Mouse (Mus musculus): ENCODE measurements around the gene Cdc34b. TPM values are rescaled to one million over a fixed set of nuclear protein-coding genes. Genes with fewer than 3 reads are reported as not detected.
"Not testable (repeated sequence)": the region's sequence is repeated elsewhere in the genome, so short reads cannot be mapped to it uniquely, and the experiment has no call there.

The Cdc34b gene
- total RNA-seq (2015): not detected in 2 replicates
- total RNA-seq (2017): not detected in 2 replicates

- ATAC-seq (ENCODE audit: poor library complexity, severe bottlenecking): no peak
Observed at GRCm38 (mm10) chr11:94741732-94742272, at the start of gene Cdc34b. TSS of gene Cdc34b (plus strand) at chr11:94741782.

- not testable (repeated sequence) for ATAC-seq (ENCODE audit: poor library complexity, severe bottlenecking)
Observed at GRCm38 (mm10) chr11:94692502-94692901, 49.1 kb upstream of the Cdc34b start.

- no peak for ATAC-seq (ENCODE audit: poor library complexity, severe bottlenecking)
Observed at GRCm38 (mm10) chr11:94695508-94695907, 46.1 kb upstream of the Cdc34b start.

DNA sequence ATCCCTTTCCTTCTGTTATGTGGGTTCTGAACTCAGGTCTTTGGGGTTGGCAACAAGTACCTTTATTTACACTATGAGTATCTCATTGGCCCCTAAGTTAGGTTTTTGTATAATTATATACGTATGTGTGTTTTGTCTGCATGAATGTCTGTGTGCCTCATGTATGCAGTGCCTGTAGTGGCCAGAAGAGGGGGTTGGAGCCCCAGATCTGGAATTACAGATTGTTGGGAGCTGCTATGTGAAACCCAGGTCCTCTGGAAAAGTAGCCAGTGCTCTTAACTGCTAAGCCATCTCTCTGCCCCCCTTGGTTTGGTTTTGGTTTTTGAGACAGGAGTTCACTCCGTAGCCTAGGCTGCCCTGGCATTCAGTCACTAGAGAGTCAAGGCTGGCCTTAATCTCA, 44.4 kb upstream of the Cdc34b start:
- ATAC-seq (ENCODE audit: poor library complexity, severe bottlenecking): no peak

DNA sequence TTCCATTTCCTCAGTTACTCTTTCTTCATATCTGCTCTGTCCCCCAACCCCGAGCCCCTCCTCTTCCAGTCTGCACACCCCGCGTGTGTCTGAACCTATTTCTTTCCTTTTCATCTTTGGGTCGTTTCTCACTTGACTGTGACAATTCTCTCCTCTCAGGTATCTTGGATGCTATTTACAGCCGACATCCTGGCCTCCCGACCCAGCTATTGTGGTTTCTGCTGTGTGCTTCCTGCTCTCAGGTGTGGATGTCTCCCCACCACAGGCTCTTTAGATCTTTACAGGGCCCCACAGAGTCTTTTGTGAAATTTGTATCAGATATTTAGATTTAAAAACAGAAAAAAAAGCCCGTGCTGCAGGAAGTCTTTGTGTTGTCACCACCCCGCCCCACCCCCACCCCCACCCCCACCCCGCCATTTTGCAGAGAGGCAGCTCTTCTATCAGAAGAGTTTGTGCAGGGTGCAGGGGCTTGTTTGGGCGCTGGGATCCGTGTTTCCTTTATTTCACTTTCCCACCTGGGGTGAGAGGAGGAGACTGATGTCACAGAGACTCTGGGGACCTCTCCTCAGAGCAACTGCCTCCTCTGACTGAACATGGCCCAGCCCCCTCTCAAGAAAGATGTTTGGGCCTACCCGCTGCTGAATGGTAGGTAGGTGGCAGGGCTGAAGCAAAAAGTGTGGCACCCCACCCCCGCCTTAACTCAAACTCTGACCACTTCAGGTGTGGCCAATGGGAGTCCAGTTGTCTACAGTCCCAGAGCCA, 43.7 kb upstream of the Cdc34b start:
- ATAC-seq (ENCODE audit: poor library complexity, severe bottlenecking): 0 out of 2 replicates have a peak, but pooled peaks have one; percentile 18

GRCm38 (mm10) chr11:94699399-94699798, 42.2 kb upstream of the Cdc34b start:
- ATAC-seq (ENCODE audit: poor library complexity, severe bottlenecking): no peak

- ATAC-seq (ENCODE audit: poor library complexity, severe bottlenecking): no peak
Observed at GRCm38 (mm10) chr11:94701401-94702215, 40.0 kb upstream of the Cdc34b start.

DNA sequence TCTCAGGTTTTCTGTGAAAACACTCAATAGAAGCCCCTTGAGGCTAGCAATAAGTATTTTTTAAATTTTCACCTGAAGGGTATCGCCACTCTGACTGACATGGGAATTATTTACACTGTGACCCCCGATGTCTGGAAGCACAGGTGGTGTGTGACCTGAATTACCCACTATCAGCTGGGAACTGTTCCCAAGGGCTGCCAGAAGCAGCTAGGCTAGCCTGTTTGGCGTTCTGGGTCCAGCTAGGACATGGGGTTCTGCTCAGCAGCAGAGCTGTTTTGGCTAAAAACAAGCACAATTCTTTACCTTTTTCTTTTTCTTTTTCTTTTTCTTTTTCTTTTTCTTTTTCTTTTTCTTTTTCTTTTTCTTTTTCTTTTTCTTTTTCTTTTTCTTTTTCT, 39.4 kb upstream of the Cdc34b start:
- no peak for ATAC-seq (ENCODE audit: poor library complexity, severe bottlenecking)

DNA sequence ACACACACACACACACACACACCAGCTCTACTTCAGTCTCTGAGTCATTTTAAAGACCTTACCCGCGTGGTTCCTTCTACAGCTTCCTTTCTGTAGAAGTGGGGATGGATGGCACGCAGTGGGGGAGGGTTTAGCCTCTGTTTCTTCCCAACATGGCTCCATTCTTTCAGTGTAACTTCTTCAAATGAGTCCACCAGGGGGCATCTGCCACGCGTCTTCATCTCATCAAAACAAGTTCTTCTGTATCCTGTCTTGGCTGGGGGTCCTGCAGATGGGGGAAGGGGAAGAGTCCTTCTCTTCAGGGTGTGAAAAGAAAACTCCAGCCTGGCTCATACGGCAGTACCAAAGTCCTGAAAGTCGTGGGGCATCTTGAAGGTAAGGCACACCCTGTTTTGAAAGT, 37.6 kb upstream of the Cdc34b start:
- no peak for ATAC-seq (ENCODE audit: poor library complexity, severe bottlenecking)

DNA sequence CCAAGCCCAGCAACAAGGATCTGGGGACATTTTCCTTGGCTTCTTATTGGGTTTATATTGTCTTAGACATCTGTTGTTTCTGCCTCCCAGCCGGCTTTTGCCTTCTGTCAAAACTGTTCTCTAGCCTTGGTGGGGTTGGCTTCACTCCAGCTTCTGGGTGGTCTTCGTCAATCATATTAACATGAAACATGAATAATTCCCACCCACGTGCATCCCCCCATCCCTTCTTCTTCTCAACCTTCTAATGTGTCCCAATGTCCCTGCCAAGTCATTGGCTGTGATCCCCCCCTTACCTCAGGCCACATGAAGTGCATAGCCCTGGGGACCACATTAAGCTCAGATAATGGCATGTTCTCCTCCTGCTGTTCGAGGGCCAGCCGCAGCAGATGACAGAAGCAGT, 37.1 kb upstream of the Cdc34b start, which contains the start of gene Gm11541:
Gene Gm11541, minus strand, starts transcription at position 28 of the 400 bp plus-strand sequence.
- no peak for ATAC-seq (ENCODE audit: poor library complexity, severe bottlenecking)

DNA sequence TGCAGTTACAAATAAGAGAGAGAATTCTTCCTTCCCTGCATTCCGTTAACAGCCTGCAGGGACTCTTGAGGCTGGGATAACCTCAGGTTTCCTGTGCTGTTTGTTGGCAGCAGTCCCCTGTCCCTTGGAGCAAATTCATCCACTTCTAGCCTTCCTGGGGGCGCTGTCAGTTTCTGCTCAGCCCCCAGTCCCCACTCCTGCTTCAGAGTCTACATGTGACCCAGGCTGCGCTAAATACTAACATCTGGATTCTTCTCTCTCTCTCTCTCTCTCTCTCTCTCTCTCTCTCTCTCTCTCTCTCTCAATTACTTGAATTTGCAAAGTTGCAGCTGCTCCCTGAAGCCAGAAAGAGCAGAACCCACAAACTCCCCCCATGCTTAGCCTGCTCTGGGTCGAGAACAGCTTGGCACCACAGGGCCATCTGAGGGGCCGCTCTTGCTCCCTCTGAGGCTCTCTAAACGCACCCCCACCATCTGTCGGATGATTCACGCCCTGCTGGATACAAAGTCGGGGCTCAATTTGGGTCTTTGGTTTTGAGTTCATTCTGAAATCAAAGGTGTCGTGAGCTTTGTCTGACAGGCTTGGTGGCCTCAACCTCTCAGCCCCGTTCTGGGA, 28.2 kb upstream of the Cdc34b start:
- ATAC-seq (ENCODE audit: poor library complexity, severe bottlenecking): no peak

DNA sequence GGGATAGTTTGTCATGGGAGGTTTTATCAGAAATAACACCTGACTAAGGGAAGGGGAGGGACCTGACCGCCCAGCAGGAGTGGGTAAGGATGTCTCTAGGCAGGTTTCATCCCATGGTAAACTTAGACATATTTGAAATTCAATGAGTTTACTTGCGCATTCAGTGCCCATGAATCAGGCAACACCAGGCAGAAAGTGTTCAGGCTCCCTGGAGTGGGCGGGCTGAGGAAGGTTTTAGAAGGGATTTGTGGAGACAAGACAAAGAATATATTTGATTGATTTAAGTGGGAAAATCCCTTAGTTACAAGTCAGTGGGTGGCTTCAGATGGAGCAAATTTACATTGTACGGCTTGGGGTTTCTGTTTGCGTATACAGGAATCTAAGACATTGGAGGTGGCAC, 26.0 kb upstream of the Cdc34b start:
- ATAC-seq (ENCODE audit: poor library complexity, severe bottlenecking): no peak

DNA sequence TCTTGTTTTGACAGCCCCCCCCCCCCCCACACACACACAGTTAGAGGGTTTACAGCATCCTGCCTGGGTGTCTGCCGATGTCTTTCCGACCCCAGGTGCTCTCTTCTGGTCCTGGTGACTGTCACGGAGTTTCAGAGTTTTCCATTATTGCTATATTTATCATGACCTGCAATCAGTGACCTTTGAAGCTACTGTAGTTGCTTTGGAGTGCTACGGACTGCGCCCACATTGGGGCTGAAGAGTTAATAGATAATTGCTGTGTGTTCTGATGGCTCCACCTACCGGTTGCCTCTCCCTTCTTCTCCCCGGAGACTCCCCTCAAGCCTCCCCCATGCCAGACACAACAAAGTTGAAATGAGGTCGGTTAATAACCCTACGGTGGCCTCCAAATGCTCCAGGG, 24.8 kb upstream of the Cdc34b start:
- ATAC-seq (ENCODE audit: poor library complexity, severe bottlenecking): no peak

DNA sequence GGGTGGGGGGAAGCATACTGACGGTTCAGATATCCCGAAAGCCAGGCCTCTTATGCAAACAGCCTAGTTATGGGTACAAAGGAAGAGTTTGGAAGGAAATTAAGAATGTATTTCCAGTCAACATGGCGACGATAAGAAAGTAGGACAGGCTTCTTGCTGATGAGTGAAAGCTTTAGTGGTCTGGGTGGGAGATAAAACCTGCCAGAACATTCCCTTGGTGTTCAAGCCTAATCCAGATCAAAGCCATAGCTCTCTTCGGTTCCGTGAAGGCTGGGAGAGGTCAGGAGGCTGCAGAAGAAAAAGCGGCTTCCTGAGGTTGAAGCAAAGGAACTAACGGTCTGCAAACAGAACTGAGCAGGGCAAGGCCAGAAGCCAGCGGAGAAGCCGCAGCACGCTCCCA, 24.3 kb upstream of the Cdc34b start:
- no peak for ATAC-seq (ENCODE audit: poor library complexity, severe bottlenecking)

DNA sequence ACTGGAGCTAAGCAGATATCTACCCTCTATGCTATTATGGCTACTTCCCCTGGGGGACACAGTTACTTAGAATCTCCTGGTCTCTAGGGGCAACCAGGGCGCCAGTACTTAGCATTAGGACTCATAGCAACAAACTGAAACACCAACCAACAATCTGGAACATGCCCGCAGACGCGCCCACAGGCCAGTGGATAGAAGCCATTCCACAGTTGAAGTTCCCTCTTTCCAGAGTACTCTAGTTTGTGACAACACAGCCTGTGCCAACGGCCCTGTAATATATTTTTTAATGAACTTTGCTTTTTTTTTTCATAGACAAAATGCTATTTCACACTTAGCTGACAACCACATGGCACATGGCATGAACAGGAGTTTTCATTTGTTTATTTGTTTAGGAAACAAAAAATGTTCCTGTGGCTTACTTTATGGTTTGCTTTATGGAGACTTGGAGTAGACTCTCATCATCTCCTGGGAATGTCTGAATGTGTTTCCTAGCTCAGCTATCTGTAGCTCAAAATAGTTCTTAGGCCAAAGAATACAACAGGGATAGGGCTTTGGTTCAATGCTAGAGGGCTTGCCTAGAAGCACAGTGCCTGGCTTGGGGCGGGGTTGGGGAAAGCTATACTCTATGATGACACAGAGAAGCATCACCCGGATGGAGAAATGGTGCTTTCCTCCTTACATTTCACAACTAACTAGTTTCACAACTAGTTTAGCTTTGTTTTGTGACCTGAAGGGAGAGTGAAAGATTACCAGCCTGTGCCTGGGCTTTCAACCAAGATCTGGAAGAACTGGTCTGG, 23.3 kb upstream of the Cdc34b start:
- peak; percentile 84 for ATAC-seq (ENCODE audit: poor library complexity, severe bottlenecking)

DNA sequence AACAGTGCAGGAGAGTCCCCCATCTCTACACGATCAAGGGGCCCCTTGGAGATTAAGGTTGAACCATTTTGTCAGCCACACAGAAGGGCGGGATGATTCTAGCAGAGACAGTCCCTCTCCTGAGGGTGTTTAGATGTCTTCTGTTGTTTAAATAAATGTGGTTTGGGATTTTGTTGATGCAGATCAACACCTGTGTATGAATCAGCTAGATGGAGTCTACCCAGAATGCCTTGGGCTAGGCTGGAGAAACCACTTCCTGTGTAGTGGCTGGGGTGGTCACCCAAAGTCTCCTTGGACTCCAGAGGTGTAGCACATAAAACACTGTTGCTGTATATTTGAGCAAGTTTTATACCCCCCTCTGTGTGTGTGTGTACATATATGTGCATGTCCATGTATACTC, 22.4 kb upstream of the Cdc34b start:
- ATAC-seq (ENCODE audit: poor library complexity, severe bottlenecking): no peak

- ATAC-seq (ENCODE audit: poor library complexity, severe bottlenecking): no peak
Observed at GRCm38 (mm10) chr11:94727306-94727705, 14.3 kb upstream of the Cdc34b start.

DNA sequence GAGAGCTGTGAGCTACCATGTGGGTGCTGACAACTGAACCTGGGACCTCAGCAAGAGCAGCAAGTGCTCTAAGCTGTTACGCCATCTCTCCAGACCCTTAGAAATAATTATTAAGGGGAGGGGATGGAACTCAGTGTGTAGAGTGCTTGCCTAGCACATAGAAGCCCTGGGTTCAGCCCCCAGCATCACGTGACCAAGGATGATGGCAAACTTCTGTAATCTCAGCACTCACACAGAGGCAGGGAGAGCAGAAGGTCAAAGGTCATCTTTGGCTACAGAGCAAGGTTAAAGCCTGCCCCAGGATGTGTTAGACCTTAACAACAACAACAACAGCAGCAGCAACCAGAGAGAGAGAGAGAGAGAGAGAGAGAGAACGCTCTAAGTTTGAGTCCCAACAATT, 13.0 kb upstream of the Cdc34b start:
- no peak for ATAC-seq (ENCODE audit: poor library complexity, severe bottlenecking)

DNA sequence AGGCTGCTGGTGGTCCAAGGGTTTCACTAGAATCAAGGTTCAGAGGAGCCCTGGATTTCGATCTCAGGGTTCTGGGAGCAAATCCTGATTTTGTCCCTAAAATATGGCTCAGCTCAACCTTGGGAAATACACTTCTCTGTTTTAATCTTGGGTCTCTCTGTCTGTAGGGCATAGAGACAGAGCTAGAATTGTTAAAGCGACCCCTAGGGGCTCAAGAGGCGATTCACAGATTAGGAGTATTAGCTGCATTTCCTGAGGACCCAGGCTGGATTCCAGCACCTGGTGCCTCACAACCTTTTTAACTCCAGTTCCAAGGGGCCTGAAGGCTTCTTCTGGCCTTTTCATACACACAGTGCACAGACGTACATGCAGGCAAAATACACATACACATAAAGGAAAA, 12.0 kb upstream of the Cdc34b start:
- ATAC-seq (ENCODE audit: poor library complexity, severe bottlenecking): no peak

DNA sequence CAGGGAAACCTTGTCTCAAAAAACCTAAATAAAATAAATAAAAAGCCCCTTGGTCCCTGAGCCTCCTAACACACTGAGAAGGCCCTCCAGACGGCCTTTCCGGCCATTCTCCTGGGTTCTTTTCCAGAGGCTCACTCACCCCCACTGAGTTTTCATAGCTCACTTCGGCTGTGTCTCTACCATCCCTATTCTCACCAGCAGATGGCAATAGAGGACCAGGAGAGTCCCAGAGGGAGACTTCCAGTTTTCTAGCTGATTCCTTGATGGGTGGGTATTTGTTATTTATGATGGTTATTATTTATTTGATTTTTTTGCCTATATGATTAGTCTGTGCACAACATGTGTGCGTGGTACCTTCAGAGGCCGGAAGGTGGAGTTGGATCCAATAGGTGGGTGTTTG, 11.3 kb upstream of the Cdc34b start:
- ATAC-seq (ENCODE audit: poor library complexity, severe bottlenecking): peak; percentile 77

GRCm38 (mm10) chr11:94731229-94731628, 10.4 kb upstream of the Cdc34b start:
- no peak for ATAC-seq (ENCODE audit: poor library complexity, severe bottlenecking)
